Mouse (Mus musculus) G1E-ER4 (cell line): Measurements from ENCODE around the gene Mtss1l. TPM values are rescaled to one million over a fixed set of nuclear protein-coding genes. Genes with fewer than 3 reads are reported as not detected.

Source experiments
- GATA1 ChIP-seq: IDR thresholded peaks from one replicate; pipeline ENCODE4 v1.8.0; 2012; ENCODE audit warnings: low read length, inconsistent platforms
- polyA plus RNA-seq: library from polyadenylated mRNA; stranded (reverse); fragments of >175 nt; gene quantifications from 2 replicates; pipeline ENCODE4 v1.2.3, GENCODE M21; 2012

Mtss1l gene
- polyA plus RNA-seq, 1 experiment, result 0.89 TPM

GRCm38 (mm10) chr8:110718969-110719670, 2.2 kb upstream of the Mtss1l start:
- no peak for TF ChIP-seq GATA1

GRCm38 (mm10) chr8:110719898-110720653, 1.2 kb upstream of the Mtss1l start:
- no peak for TF ChIP-seq GATA1

- TF ChIP-seq GATA1, result no peak
Observed at GRCm38 (mm10) chr8:110721606-110722413, 534 bp downstream of the Mtss1l start.

- TF ChIP-seq GATA1, result no peak
Observed at GRCm38 (mm10) chr8:110722414-110723011, 1.2 kb downstream of the Mtss1l start.

GRCm38 (mm10) chr8:110724493-110724892, 3.2 kb downstream of the Mtss1l start:
- TF ChIP-seq GATA1, result no peak

GRCm38 (mm10) chr8:110725084-110725838, 4.0 kb downstream of the Mtss1l start:
- TF ChIP-seq GATA1, result no peak

- no peak for TF ChIP-seq GATA1
Observed at GRCm38 (mm10) chr8:110726893-110727292, 5.6 kb downstream of the Mtss1l start.

- no peak for TF ChIP-seq GATA1
Observed at GRCm38 (mm10) chr8:110731346-110731859, 10.1 kb downstream of the Mtss1l start.

GRCm38 (mm10) chr8:110733036-110733435, 11.8 kb downstream of the Mtss1l start:
- no peak for TF ChIP-seq GATA1

- no peak for TF ChIP-seq GATA1
Observed at GRCm38 (mm10) chr8:110738591-110739195, 17.4 kb downstream of the Mtss1l start.

GRCm38 (mm10) chr8:110740629-110741175, 19.4 kb downstream of the Mtss1l start:
- TF ChIP-seq GATA1, result no peak

GRCm38 (mm10) chr8:110741816-110742451, 20.7 kb downstream of the Mtss1l start:
- TF ChIP-seq GATA1, result no peak

GRCm38 (mm10) chr8:110742452-110742818, 21.2 kb downstream of the Mtss1l start:
- no peak for TF ChIP-seq GATA1
